Mouse (Mus musculus): Measurements from ENCODE around the gene BC048562.

Gene BC048562

GRCm38 (mm10) chr9:108451170-108451493, 14.8 kb downstream of the BC048562 start:
- DNase-seq, result no peak

- no peak for DNase-seq
Observed at GRCm38 (mm10) chr9:108451519-108452160, 15.4 kb downstream of the BC048562 start.

- peak; percentile 95 to 97 for DNase-seq
Observed at GRCm38 (mm10) chr9:108452291-108452906, 16.1 kb downstream of the BC048562 start.

- no peak for DNase-seq
Observed at GRCm38 (mm10) chr9:108452911-108453310, 16.6 kb downstream of the BC048562 start.

GRCm38 (mm10) chr9:108453458-108453857, 17.2 kb downstream of the BC048562 start:
- no peak for DNase-seq

GRCm38 (mm10) chr9:108454429-108454828, 18.1 kb downstream of the BC048562 start:
- DNase-seq, result no peak

- DNase-seq, result no peak
Observed at GRCm38 (mm10) chr9:108455747-108456571, 19.7 kb downstream of the BC048562 start.

GRCm38 (mm10) chr9:108456953-108457352, 20.7 kb downstream of the BC048562 start:
- no peak for DNase-seq

- no peak for DNase-seq
Observed at GRCm38 (mm10) chr9:108459939-108460318, 23.6 kb downstream of the BC048562 start.

GRCm38 (mm10) chr9:108460319-108461178, 24.3 kb downstream of the BC048562 start, which contains the start of gene Ccdc71:
TSS of gene Ccdc71 (plus strand) at chr9:108460527.
- DNase-seq, result peak; percentile 89 to 95

- no peak for DNase-seq
Observed at GRCm38 (mm10) chr9:108461181-108461631, 24.9 kb downstream of the BC048562 start, which contains the start of gene Klhdc8b. TSS of gene Klhdc8b (minus strand) at chr9:108461581.

- DNase-seq, result no peak
Observed at GRCm38 (mm10) chr9:108461675-108462074, 25.4 kb downstream of the BC048562 start.

GRCm38 (mm10) chr9:108462192-108462591, 25.9 kb downstream of the BC048562 start:
- DNase-seq, result no peak

- DNase-seq, result no peak
Observed at GRCm38 (mm10) chr9:108463713-108464112, 27.4 kb downstream of the BC048562 start.

- no peak for DNase-seq
Observed at GRCm38 (mm10) chr9:108466219-108466618, 29.9 kb downstream of the BC048562 start.

- no peak for DNase-seq
Observed at GRCm38 (mm10) chr9:108469430-108469829, 33.1 kb downstream of the BC048562 start.

- DNase-seq, result no peak
Observed at GRCm38 (mm10) chr9:108469845-108470244, 33.6 kb downstream of the BC048562 start.

- DNase-seq, result no peak
Observed at GRCm38 (mm10) chr9:108474528-108474927, 38.2 kb downstream of the BC048562 start.

- no peak for DNase-seq
Observed at GRCm38 (mm10) chr9:108478638-108479156, 42.4 kb downstream of the BC048562 start.

GRCm38 (mm10) chr9:108479241-108479640, 43.0 kb downstream of the BC048562 start:
- DNase-seq, result no peak

- no peak for DNase-seq
Observed at GRCm38 (mm10) chr9:108479721-108480351, 43.6 kb downstream of the BC048562 start, which contains the start of gene Lamb2. TSS of gene Lamb2 (plus strand) at chr9:108479736.
